Mouse (Mus musculus) forebrain, embryonic 16.5 days (tissue): ENCODE results near the gene Slc35d3. TPM values are rescaled to one million over a fixed set of nuclear protein-coding genes. Genes with fewer than 3 reads are reported as not detected.

Experiments
- ATAC-seq: fragments of 200-750 bp; cut with Nextera tagmentation; 2 replicates; pipeline ENCODE4 v1.8.0; 2017; ENCODE audit warnings: mild to moderate bottlenecking, moderate library complexity
- H3K27ac ChIP-seq: fragments of 300-500 bp; sonication (generic); 2 replicates; pipeline ENCODE4 v1.5.1; 2014; ENCODE audit warnings: low read length, control low read depth
- H3K27me3 ChIP-seq: fragments of 300-500 bp; sonication (generic); replicated peaks from 2 replicates; pipeline ENCODE4 v1.6.1; 2014; ENCODE audit warnings: low read length; ENCODE audit not compliant: control insufficient read depth, insufficient read depth
- H3K36me3 ChIP-seq: fragments of 300-500 bp; sonication (generic); 2 replicates; pipeline ENCODE4 v1.6.1; 2014; ENCODE audit not compliant: control insufficient read depth, insufficient read depth
- H3K4me1 ChIP-seq: fragments of 300-500 bp; sonication (generic); replicated peaks from 2 replicates; pipeline ENCODE4 v1.6.1; 2014; ENCODE audit warnings: low read length; ENCODE audit not compliant: control insufficient read depth, insufficient read depth
- H3K4me2 ChIP-seq: fragments of 300-500 bp; sonication (generic); 2 replicates; pipeline ENCODE4 v1.6.1; 2014; ENCODE audit warnings: mild to moderate bottlenecking, low read length, control low read depth
- H3K4me3 ChIP-seq: fragments of 300-500 bp; sonication (generic); replicated peaks from 2 replicates; pipeline ENCODE4 v1.5.1; 2014; ENCODE audit warnings: mild to moderate bottlenecking, low read length, control low read depth
- H3K9ac ChIP-seq: fragments of 300-500 bp; sonication (generic); replicated peaks from 2 replicates; pipeline ENCODE4 v1.6.1; 2014; ENCODE audit warnings: low read depth, low read length, control low read depth
- H3K9me3 ChIP-seq: fragments of 300-500 bp; sonication (generic); 2 replicates; pipeline ENCODE4 v1.6.1; 2016; ENCODE audit warnings: low read length; ENCODE audit not compliant: control insufficient read depth
- WGBS: fragments of 180-500 bp; shearing (Covaris S2); extraction: QIAGEN DNeasy Blood & Tissue Kit; methylation state at CpG from one replicate; pipeline ENCODE4 v1.1.7; 2014; 5-methylcytosine and 5-hydroxymethylcytosine counted together
- polyA plus RNA-seq: library from polyadenylated mRNA; unstranded; fragments of >200 nt; fragmentation: Nextera tagmentation; extraction: Ambion mirVana; gene quantifications from 2 replicates; pipeline ENCODE4 v1.2.1, GENCODE M21; 2015

Slc35d3 gene
- polyA plus RNA-seq, 1 experiment from 2014 or later: 1.8 TPM

DNA sequence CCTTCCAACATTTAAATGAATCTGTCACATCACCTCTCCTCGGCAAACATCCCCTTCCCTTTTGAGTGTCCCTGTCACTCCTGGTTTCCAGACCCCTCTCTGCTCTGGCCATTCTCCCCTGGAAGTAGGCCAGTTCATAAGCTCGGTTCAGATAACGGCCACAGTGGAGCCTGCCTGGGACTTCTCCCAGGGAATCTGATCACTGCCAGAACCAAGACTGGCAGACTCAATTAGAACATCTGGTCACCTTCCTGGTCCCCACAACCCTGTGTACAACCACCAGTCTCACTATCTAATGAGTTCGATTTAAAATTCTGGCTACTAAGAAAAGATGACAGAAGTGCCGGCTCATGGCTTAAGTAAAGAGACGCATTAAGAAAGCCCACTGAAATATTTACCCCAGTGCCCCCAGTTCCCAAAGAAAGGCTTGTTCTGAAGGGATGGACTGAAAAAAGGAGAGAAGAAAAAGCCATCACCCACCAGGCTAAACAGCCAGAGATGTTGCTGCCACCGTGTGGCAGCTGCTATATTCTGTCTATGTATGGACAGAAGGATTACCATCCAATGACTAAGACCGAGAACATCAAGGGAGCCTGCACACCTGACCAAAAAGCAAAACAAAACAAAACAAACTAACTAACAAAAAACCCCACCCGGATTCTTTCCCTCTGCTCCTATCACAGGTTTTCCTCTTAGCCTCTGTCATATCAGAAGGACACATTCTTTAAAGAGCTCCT, 39.7 kb downstream of the Slc35d3 start:
- H3K36me3 ChIP-seq: no peaks in the 10 kb centered on the region
- H3K4me3 ChIP-seq: no peak overlapping the region
- no peaks in the 10 kb centered on the region for H3K4me1 ChIP-seq
- no peak for ATAC-seq
- 46% methylated on average over 9 of the region's 9 CpGs for WGBS
- H3K9me3 ChIP-seq: no peaks in the 10 kb centered on the region
- H3K27ac ChIP-seq: no peak overlapping the region
- no peak overlapping the region for H3K4me2 ChIP-seq
- H3K27me3 ChIP-seq: no peaks in the 10 kb centered on the region
- H3K9ac ChIP-seq: no peak overlapping the region

DNA sequence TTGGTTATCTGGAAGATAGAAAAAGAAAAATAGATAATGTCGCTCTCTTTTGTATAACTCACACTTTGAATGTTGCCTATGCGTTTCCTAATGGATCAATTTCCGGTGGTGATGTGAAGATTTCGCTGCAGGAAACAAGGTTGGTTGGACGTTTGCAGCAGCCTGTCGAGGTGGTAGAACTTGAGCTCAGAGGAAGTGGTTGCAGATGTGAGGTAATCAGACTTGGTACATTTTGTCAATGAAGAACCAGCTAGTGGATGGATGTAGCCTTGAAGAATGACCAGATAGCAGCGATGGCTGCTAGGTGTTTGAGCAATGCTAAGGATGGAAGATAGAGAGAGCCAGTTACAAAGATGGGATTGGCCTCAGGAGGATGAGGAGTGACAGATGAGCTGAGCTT, 46.5 kb downstream of the Slc35d3 start:
- ATAC-seq: no peak
- Histone ChIP-seq H3K4me2 (no peak overlapping the region), H3K4me1 (no peaks in the 10 kb centered on the region), H3K4me3 (no peak overlapping the region), H3K36me3 (no peaks in the 10 kb centered on the region), H3K27ac (no peak overlapping the region), H3K27me3 (no peaks in the 10 kb centered on the region), H3K9me3 (no peaks in the 10 kb centered on the region), H3K9ac (no peak overlapping the region)
- 91% methylated on average over 7 of the region's 7 CpGs for WGBS

DNA sequence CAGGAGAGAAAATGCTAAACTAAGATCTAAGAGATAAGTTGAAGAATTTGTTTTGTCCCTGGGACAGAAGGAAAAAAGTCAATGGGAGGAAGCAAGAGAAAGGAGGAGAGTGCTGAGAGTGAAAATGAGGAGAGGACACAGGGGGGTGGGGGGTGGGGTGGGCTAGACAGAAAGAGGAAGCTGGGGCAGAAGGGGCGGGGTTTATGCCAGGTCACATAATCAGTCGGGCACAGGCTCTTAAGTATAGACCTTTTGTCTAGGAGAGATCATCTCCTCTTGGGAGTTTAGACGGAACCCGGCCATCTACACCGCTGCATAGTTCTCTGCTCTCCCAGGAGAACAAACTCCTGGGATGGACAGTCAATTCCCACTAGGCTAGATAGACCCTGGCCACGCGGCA, 48.3 kb downstream of the Slc35d3 start:
- no peak overlapping the region for H3K4me3 ChIP-seq
- H3K27me3 ChIP-seq: no peaks in the 10 kb centered on the region
- ATAC-seq: no peak
- WGBS: 82% methylated on average over 7 of the region's 7 CpGs
- no peaks in the 10 kb centered on the region for H3K36me3 ChIP-seq
- no peak overlapping the region for H3K4me2 ChIP-seq
- H3K9ac ChIP-seq: no peak overlapping the region
- H3K4me1 ChIP-seq: no peaks in the 10 kb centered on the region
- H3K9me3 ChIP-seq: no peaks in the 10 kb centered on the region
- H3K27ac ChIP-seq: no peak overlapping the region

Other genes starting within 250 kb of the Slc35d3 start
- gene Il22ra2, start 229.5 kb downstream of the Slc35d3 start, polyA plus RNA-seq: not detected in 2 replicates
- gene Il20ra, start 138.9 kb downstream of the Slc35d3 start, polyA plus RNA-seq: 0.10 TPM in 1 of 2 replicates, not detected in the other
- 23.9 and 24.3 TPM in 2 replicates for gene Pex7, start 56.2 kb upstream of the Slc35d3 start, polyA plus RNA-seq
- gene Map3k5, start 83.0 kb upstream of the Slc35d3 start, polyA plus RNA-seq: 0.80 and 0.84 TPM in 2 replicates